Mouse (Mus musculus): ENCODE data around the gene Osgin1.

Osgin1 gene

GRCm38 (mm10) chr8:119433582-119434174 is at the start of gene Osgin1:
Osgin1 (plus strand) TSS chr8:119434124.
- no peak for DNase-seq

- peak; percentile 76 for DNase-seq
Observed at GRCm38 (mm10) chr8:119384478-119384877, 49.4 kb upstream of the Osgin1 start.

- DNase-seq, result no peak
Observed at GRCm38 (mm10) chr8:119385854-119386253, 48.1 kb upstream of the Osgin1 start.

- DNase-seq, result no peak
Observed at GRCm38 (mm10) chr8:119386988-119387387, 46.9 kb upstream of the Osgin1 start.

GRCm38 (mm10) chr8:119394097-119394496 is 39.8 kb upstream of the Osgin1 start:
- no peak for DNase-seq

- peak; percentile 94 to 97 for DNase-seq
Observed at GRCm38 (mm10) chr8:119394524-119395026, 39.3 kb upstream of the Osgin1 start, which contains the start of gene Mlycd. Mlycd (plus strand) TSS chr8:119394878.

- DNase-seq, result peak in 1 of 2 experiments; percentile 28
Observed at GRCm38 (mm10) chr8:119395072-119395950, 38.6 kb upstream of the Osgin1 start.

GRCm38 (mm10) chr8:119398558-119398957 is 35.4 kb upstream of the Osgin1 start:
- no peak for DNase-seq

- DNase-seq, result no peak
Observed at GRCm38 (mm10) chr8:119399255-119399654, 34.7 kb upstream of the Osgin1 start.

GRCm38 (mm10) chr8:119400122-119400671 is 33.7 kb upstream of the Osgin1 start:
- peak in 1 of 2 experiments; percentile 29 for DNase-seq

- no peak for DNase-seq
Observed at GRCm38 (mm10) chr8:119400904-119401303, 33.0 kb upstream of the Osgin1 start.

- DNase-seq, result peak in 1 of 2 experiments; percentile 52
Observed at GRCm38 (mm10) chr8:119403912-119404311, 30.0 kb upstream of the Osgin1 start.

GRCm38 (mm10) chr8:119404648-119405047 is 29.3 kb upstream of the Osgin1 start:
- no peak for DNase-seq

GRCm38 (mm10) chr8:119408311-119408710 is 25.6 kb upstream of the Osgin1 start:
- DNase-seq, result no peak

GRCm38 (mm10) chr8:119412037-119412734 is 21.7 kb upstream of the Osgin1 start:
- no peak for DNase-seq

- peak; percentile 86 to 88 for DNase-seq
Observed at GRCm38 (mm10) chr8:119412735-119413498, 21.0 kb upstream of the Osgin1 start.

GRCm38 (mm10) chr8:119413605-119414004 is 20.3 kb upstream of the Osgin1 start:
- DNase-seq, result no peak

- DNase-seq, result no peak
Observed at GRCm38 (mm10) chr8:119420318-119420717, 13.6 kb upstream of the Osgin1 start.

GRCm38 (mm10) chr8:119421603-119422122 is 12.3 kb upstream of the Osgin1 start:
- no peak for DNase-seq

- no peak for DNase-seq
Observed at GRCm38 (mm10) chr8:119422123-119422711, 11.7 kb upstream of the Osgin1 start.

GRCm38 (mm10) chr8:119423631-119424141 is 10.2 kb upstream of the Osgin1 start:
- peak; percentile 55 to 68 for DNase-seq

Measured in kidney, postnatal 4 days (tissue).